Mouse (Mus musculus) lung, embryonic 14.5 days (tissue): ENCODE results near the gene Ube2o. TPM values are rescaled to one million over a fixed set of nuclear protein-coding genes. Genes with fewer than 3 reads are reported as not detected.
"Not testable (repeated sequence)": the region's sequence is repeated elsewhere in the genome, so short reads cannot be mapped to it uniquely, and the experiment has no call there.

Experiments
- ATAC-seq: fragments of 200-750 bp; cut with Nextera tagmentation; 2 replicates; pipeline ENCODE4 v1.8.0; 2017; ENCODE audit warnings: mild to moderate bottlenecking, moderate TSS enrichment, moderate library complexity; ENCODE audit not compliant: insufficient read depth
- DNase-seq: peaks from one replicate; pipeline ENCODE4 v3.0.0-alpha.2; 2015
- H3K27ac ChIP-seq: fragments of 300-500 bp; sonication (generic); 2 replicates; pipeline ENCODE4 v1.5.1; 2014; ENCODE audit warnings: low read depth, mild to moderate bottlenecking, moderate library complexity
- H3K27me3 ChIP-seq: fragments of 300-500 bp; sonication (generic); 2 replicates; pipeline ENCODE4 v1.6.1; 2014; ENCODE audit warnings: low read length, control low read depth; ENCODE audit not compliant: insufficient read depth
- H3K36me3 ChIP-seq: fragments of 300-500 bp; sonication (generic); 2 replicates; pipeline ENCODE4 v1.6.1; 2014; ENCODE audit warnings: control low read depth; ENCODE audit not compliant: insufficient read depth
- H3K4me1 ChIP-seq: fragments of 300-500 bp; sonication (generic); 2 replicates; pipeline ENCODE4 v1.6.1; 2014; ENCODE audit warnings: antibody characterized with exemption, control low read depth; ENCODE audit not compliant: insufficient read depth
- H3K4me2 ChIP-seq: fragments of 300-500 bp; sonication (generic); 2 replicates; pipeline ENCODE4 v1.6.1; 2014; ENCODE audit warnings: mild to moderate bottlenecking
- H3K4me3 ChIP-seq: fragments of 300-500 bp; sonication (generic); 2 replicates; pipeline ENCODE4 v1.5.1; 2014; ENCODE audit warnings: low read depth, low read length
- H3K9ac ChIP-seq: fragments of 300-500 bp; sonication (generic); 2 replicates; pipeline ENCODE4 v1.6.1; 2014
- H3K9me3 ChIP-seq: fragments of 300-500 bp; sonication (generic); 2 replicates; pipeline ENCODE4 v1.6.1; 2016; ENCODE audit warnings: low read depth, low read length, control low read depth
- CTCF ChIP-seq: IDR thresholded peaks from 2 replicates; pipeline ENCODE4 v1.5.1; 2016; ENCODE audit warnings: antibody characterized with exemption, low read depth
- WGBS: fragments of 180-500 bp; shearing (Covaris S2); extraction: QIAGEN DNeasy Blood & Tissue Kit; methylation state at CpG from one replicate; pipeline ENCODE4 v1.1.7; 2014; 5-methylcytosine and 5-hydroxymethylcytosine counted together
- polyA plus RNA-seq: library from polyadenylated mRNA; unstranded; fragments of >200 nt; fragmentation: Nextera tagmentation; extraction: Ambion mirVana; gene quantifications from 2 replicates; pipeline ENCODE4 v1.2.1, GENCODE M21; 2014

The Ube2o gene
- polyA plus RNA-seq, 1 experiment from 2014 or later = 22.8 TPM

GRCm38 (mm10) chr11:116494474-116495174 is 86.6 kb downstream of the Ube2o start:
- H3K9ac ChIP-seq = no peak overlapping the region
- H3K27me3 ChIP-seq = no peaks in the 10 kb centered on the region
- peak overlapping the region; percentile 91 for H3K27ac ChIP-seq
- 0 out of 2 replicates have a peak overlapping the region, but pooled peaks have one; percentile 5 for H3K4me3 ChIP-seq
- peaks cover 6% of the 10 kb centered on the region; the same call in 1 of the 2 replicates for H3K4me1 ChIP-seq
- ATAC-seq = peak; percentile 71
- DNase-seq = peak; percentile 90
- peak overlapping the region; percentile 19; the same call in 1 of the 2 replicates for H3K4me2 ChIP-seq
- H3K36me3 ChIP-seq = no peaks in the 10 kb centered on the region
- no peak for TF ChIP-seq CTCF
- WGBS = 22% methylated on average over 13 of the region's 13 CpGs
- H3K9me3 ChIP-seq = no peaks in the 10 kb centered on the region

DNA sequence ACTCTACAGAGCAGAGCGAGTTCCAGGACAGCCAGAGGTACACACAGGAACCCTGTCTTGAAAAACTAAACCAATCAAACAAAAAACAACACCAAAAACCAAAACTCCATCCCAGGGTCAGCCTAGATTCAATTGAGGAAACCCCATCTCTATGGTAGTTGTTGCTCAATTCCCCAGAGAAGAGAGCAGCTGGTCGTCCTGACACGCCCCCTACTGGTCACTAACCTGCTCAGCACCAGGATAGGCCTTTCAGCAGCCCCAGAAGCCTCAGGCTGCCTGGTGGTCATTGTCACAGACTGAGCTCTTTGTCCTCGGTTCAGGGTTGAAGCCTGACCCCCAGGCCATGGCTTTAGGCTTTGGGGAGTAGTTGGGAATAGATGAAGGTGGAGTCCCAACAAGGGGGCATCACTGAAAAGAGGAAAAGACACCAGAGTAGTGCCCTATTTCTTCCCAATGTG is 87.4 kb downstream of the Ube2o start, which contains the start of gene Prpsap1:
TSS of gene Prpsap1 (minus strand) at position 408 of the 458 bp plus-strand sequence.
- peak; percentile 81 for DNase-seq
- no peak for ATAC-seq
- Histone ChIP-seq H3K36me3 (no peaks in the 10 kb centered on the region), H3K27me3 (no peaks in the 10 kb centered on the region), H3K27ac (peak within 1 kb of the TSS; percentile 91), H3K9ac (no peak within 1 kb of the TSS), H3K4me3 (0 out of 2 replicates have a peak within 1 kb of the TSS, but pooled peaks have one; percentile 5), H3K4me1 (peaks cover 9% of the 10 kb centered on the region), H3K9me3 (no peaks in the 10 kb centered on the region), H3K4me2 (peak within 1 kb of the TSS; percentile 19; the same call in 1 of the 2 replicates)
- TF ChIP-seq CTCF = peak; percentile 79
- 28% methylated on average over 4 of the region's 4 CpGs for WGBS

DNA sequence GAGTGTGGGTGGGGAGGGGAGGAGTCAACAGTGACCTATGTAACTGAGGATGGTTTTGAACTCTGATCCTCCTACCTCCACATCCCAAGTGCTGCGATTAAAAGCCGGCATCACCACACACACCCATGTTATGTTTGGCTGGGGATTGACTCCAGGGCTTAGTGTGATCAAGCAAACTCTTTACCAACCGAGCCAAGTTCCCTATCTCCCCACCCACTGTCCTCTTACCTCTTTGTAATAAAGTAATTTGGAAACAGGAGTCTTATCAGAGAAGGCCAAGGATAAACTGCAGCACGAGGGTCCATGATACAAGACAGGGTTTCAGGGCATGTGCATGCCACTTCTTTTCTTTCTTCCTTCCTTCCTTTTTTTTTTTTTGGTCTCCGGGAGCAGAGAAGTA is 88.1 kb downstream of the Ube2o start:
- H3K4me1 ChIP-seq = peaks cover 11% of the 10 kb centered on the region
- H3K27ac ChIP-seq = no peak overlapping the region
- DNase-seq = no peak
- H3K36me3 ChIP-seq = peaks cover 4% of the 10 kb centered on the region; the same call in 1 of the 2 replicates
- no peak for TF ChIP-seq CTCF
- no peak overlapping the region for H3K4me2 ChIP-seq
- no peak overlapping the region for H3K4me3 ChIP-seq
- no peak overlapping the region for H3K9ac ChIP-seq
- 70% methylated on average over 5 of the region's 5 CpGs for WGBS
- no peak for ATAC-seq
- no peaks in the 10 kb centered on the region for H3K27me3 ChIP-seq
- H3K9me3 ChIP-seq = no peaks in the 10 kb centered on the region

DNA sequence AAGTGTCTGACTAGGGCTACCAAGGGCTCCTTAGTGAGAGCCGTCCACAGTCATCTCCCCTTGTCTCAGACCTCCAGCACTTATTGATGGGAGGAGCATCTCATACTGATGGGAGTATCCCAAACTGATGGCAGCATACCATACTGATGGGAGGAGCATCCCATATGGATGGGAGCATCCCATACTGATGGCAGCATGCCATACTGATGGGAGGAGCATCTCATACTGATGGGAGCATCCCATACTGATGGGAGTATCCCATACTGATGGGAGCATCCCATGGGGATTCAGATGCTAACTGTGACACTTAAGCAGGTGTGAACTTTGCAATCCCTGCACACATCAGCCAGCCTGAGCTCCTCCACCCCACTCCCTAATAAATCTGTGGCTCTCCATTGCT is 88.7 kb downstream of the Ube2o start:
- not testable (repeated sequence) for H3K4me3 ChIP-seq, H3K27me3 ChIP-seq, H3K27ac ChIP-seq, ATAC-seq, H3K9me3 ChIP-seq, H3K36me3 ChIP-seq, H3K9ac ChIP-seq, DNase-seq, H3K4me2 ChIP-seq
- 50% methylated on average over 1 of the region's 1 CpGs for WGBS
- H3K4me1 ChIP-seq = peaks cover 11% of the 10 kb centered on the region

- 61% methylated on average over 6 of the region's 6 CpGs for WGBS
- TF ChIP-seq CTCF = peak; percentile 19; the same call in 1 of the 2 replicates
- H3K27me3 ChIP-seq = no peaks in the 10 kb centered on the region
- peaks cover 11% of the 10 kb centered on the region for H3K4me1 ChIP-seq
- H3K36me3 ChIP-seq = peaks cover 19% of the 10 kb centered on the region
- peak overlapping the region; percentile 59 for H3K4me2 ChIP-seq
- peak overlapping the region; percentile 95; the same call in 1 of the 2 replicates for H3K27ac ChIP-seq
- ATAC-seq = no peak
- peak overlapping the region; percentile 90; the same call in 1 of the 2 replicates for H3K9ac ChIP-seq
- peak; percentile 37 for DNase-seq
- H3K9me3 ChIP-seq = no peaks in the 10 kb centered on the region
- no peak overlapping the region for H3K4me3 ChIP-seq
These were observed 89.9 kb downstream of the Ube2o start for GRCm38 (mm10) chr11:116491338-116491737.

DNA sequence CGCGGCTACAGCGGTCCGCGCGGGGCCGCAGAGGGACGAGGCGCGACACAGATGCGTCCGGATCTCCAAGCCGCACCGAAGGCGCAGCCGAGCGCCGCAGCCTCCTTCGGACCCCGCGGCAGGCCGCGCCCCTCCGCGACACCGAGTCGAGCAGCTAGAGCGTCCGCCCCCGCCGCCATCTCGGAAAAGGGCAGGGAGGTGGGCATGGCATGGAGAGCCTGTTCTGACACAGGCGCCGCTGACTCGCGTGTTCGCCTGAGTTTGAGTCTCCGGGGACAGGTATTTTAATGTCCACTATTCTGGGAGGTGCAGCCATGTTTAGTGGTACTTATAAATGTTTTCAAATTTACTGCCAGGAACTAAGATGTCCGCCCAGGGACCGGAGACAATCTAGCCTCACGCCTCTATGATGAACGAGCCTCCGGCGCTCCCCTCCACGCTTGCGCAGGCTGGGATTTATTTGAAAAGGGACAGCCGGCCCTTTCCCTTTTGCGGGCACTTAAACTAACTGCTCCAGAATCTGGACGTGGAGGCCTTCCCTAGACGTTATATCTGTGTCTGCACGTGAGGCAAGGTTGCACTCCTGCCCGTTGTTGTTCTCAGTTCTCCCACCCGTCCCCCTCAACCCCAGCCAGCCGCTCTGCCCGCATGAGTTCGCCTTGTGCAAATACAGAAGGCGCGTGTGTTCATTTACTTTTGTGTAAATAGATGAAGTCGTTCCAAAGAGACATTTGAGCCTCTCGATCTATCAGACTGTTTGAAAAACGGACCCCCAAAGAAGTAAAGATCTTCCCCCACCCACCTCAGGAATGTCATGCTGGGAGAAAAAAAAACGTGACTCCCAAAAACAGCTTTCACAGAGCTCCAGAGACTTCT is 90.8 kb downstream of the Ube2o start:
- ATAC-seq = peak; percentile 89
- H3K4me2 ChIP-seq = peak overlapping the region; percentile 59
- peak; percentile 96 for DNase-seq
- H3K4me3 ChIP-seq = peak overlapping the region; percentile 98
- H3K9me3 ChIP-seq = no peaks in the 10 kb centered on the region
- under 1% methylated on average over 62 of the region's 62 CpGs for WGBS
- peak overlapping the region; percentile 90 for H3K9ac ChIP-seq
- H3K27me3 ChIP-seq = no peaks in the 10 kb centered on the region
- H3K36me3 ChIP-seq = peaks cover 28% of the 10 kb centered on the region
- H3K27ac ChIP-seq = peak overlapping the region; percentile 95
- no peak for TF ChIP-seq CTCF
- peaks cover 11% of the 10 kb centered on the region for H3K4me1 ChIP-seq
